Comparison of ENCODE assay signal across 9 mouse cellular contexts in genomic region chr1:153153619-153154137, GRCm38 (mm10). TPM values are rescaled to one million over a fixed set of nuclear protein-coding genes. Genes with fewer than 3 reads are reported as not detected.
DNase-seq lines count a peak whose midpoint lies in the region; ATAC-seq lines count a peak whose summit lies in the region.
"Had no signal": no experiment of that assay in that cellular context is flagged by ENCODE, and none has a peak within 500 bp of the region (broad histone marks: within the 10 kb centered on the region; RNA-seq: fewer than 3 reads in every experiment).

No protein-coding gene starts in this region.

- H3K36me3 ChIP-seq in midbrain, embryonic 13.5 days = no peaks in the 10 kb centered on the region
- H3K36me3 ChIP-seq in midbrain, embryonic 11.5 days (ENCODE audit: control insufficient read depth, insufficient read depth, low read length) = no peaks in the 10 kb centered on the region

- peak; percentile 60 for ATAC-seq in midbrain, embryonic 13.5 days
- ATAC-seq in midbrain, embryonic 11.5 days (ENCODE audit: low FRiP score) = no peak

- peaks cover 6% of the 10 kb centered on the region; the same call in 1 of the 2 replicates for H3K4me1 ChIP-seq in midbrain, embryonic 13.5 days (replicated peaks)
- no peaks in the 10 kb centered on the region for H3K4me1 ChIP-seq in midbrain, embryonic 11.5 days (ENCODE audit: control insufficient read depth, insufficient read depth, low read length)

- H3K4me3 ChIP-seq in midbrain, embryonic 13.5 days (replicated peaks) = no peak overlapping the region
- H3K4me3 ChIP-seq in midbrain, embryonic 11.5 days (ENCODE audit: low read depth, low read length) = no peak overlapping the region
- H3K4me3 ChIP-seq: erythroblast, embryonic 14.5 days had no signal

- H3K27me3 ChIP-seq in midbrain, embryonic 13.5 days = no peaks in the 10 kb centered on the region
- no peaks in the 10 kb centered on the region for H3K27me3 ChIP-seq in midbrain, embryonic 11.5 days (ENCODE audit: control insufficient read depth, insufficient read depth, low read length)

- H3K27ac ChIP-seq in midbrain, embryonic 13.5 days = no peak overlapping the region; the same call in 1 of the 2 replicates
- H3K27ac ChIP-seq in midbrain, embryonic 11.5 days (ENCODE audit: low read depth, low read length) = no peak overlapping the region

- WGBS in midbrain, embryonic 13.5 days = 62% methylated on average over 10 of the region's 10 CpGs
- 84% methylated on average over 10 of the region's 10 CpGs for WGBS in midbrain, embryonic 11.5 days

- peak; percentile 30 for DNase-seq in gastrocnemius, postnatal 10 days
- DNase-seq in gastrocnemius, adult 8-10 months (ENCODE audit: low spot score in 2 of 2) = no peak
- DNase-seq in midbrain, embryonic 11.5 days (ENCODE audit: low spot score, missing footprints) = no peak
- peak; percentile 58 to 68 for DNase-seq in kidney, postnatal 4 days
- peak; percentile 61 for DNase-seq in thymus, postnatal 14 days
- DNase-seq in left cerebral cortex, adult 11 months (ENCODE audit: low spot score) = no peak
- DNase-seq in layer of hippocampus, adult 18-20 months (ENCODE audit: low spot score in 2 of 2) = no peak

- H3K4me2 ChIP-seq in midbrain, embryonic 13.5 days (replicated peaks) = no peak overlapping the region
- no peak overlapping the region for H3K4me2 ChIP-seq in midbrain, embryonic 11.5 days

- no peaks in the 10 kb centered on the region for H3K9me3 ChIP-seq in midbrain, embryonic 13.5 days
- no peaks in the 10 kb centered on the region for H3K9me3 ChIP-seq in midbrain, embryonic 11.5 days (ENCODE audit: control insufficient read depth, low read length)

- H3K9ac ChIP-seq in midbrain, embryonic 13.5 days (replicated peaks) = no peak overlapping the region
- H3K9ac ChIP-seq in midbrain, embryonic 11.5 days (ENCODE audit: low read length) = no peak overlapping the region

RNA-seq across cellular contexts. Expression of gene Lamc2, which starts 32.6 kb away (rescaled TPM):
- 1 to 10 TPM; 2.6 to 4.6 TPM for total RNA-seq in gastrocnemius, postnatal 10 days (2021)
- total RNA-seq in gastrocnemius, adult 8-10 months (2022) = 1 to 10 TPM; 1.8 to 4.9 (median 3.0) TPM
- polyA plus RNA-seq in midbrain, embryonic 13.5 days (2015; fragmentation: Nextera tagmentation; extraction: Ambion mirVana) = 0.44 and 0.53 TPM in 2 replicates
- polyA plus RNA-seq in midbrain, embryonic 11.5 days (2014; fragmentation: Nextera tagmentation; extraction: Ambion mirVana) = 0.25 and 0.51 TPM in 2 replicates
- total RNA-seq in layer of hippocampus, adult 18-20 months (2021) = 1 to 10 TPM; 1.7 to 2.8 TPM

Comparison
In these comparisons a context has a peak if more than half of its experiments do, and no peak if none do; other contexts are left out.
1. DNase-seq: peak in gastrocnemius, postnatal 10 days (single experiment), kidney, postnatal 4 days (2 of 2) and thymus, postnatal 14 days (single experiment); none in gastrocnemius, adult 8-10 months (0 of 2), midbrain, embryonic 11.5 days (single experiment), left cerebral cortex, adult 11 months (single experiment) and layer of hippocampus, adult 18-20 months (0 of 2).